Mouse (Mus musculus): ENCODE results near the gene Tifab. TPM values are rescaled to one million over a fixed set of nuclear protein-coding genes. Genes with fewer than 3 reads are reported as not detected.
A peak's percentile ranks its signal among the peaks of the same experiment; 100 is the strongest.

Tifab gene
- total RNA-seq, 4 experiments from 2014 or later = 1.6 to 7.4 (median 3.9) TPM

- no peak for DNase-seq (ENCODE audit: low spot score in 2 of 2)
Measured at GRCm38 (mm10) chr13:56139167-56139751, 39.4 kb downstream of the Tifab start.

- DNase-seq (ENCODE audit: low spot score in 2 of 2) = no peak
Measured at GRCm38 (mm10) chr13:56136200-56136599, 42.5 kb downstream of the Tifab start, which contains the start of gene H2afy. Gene H2afy (minus strand): TSS chr13:56136361.

DNA sequence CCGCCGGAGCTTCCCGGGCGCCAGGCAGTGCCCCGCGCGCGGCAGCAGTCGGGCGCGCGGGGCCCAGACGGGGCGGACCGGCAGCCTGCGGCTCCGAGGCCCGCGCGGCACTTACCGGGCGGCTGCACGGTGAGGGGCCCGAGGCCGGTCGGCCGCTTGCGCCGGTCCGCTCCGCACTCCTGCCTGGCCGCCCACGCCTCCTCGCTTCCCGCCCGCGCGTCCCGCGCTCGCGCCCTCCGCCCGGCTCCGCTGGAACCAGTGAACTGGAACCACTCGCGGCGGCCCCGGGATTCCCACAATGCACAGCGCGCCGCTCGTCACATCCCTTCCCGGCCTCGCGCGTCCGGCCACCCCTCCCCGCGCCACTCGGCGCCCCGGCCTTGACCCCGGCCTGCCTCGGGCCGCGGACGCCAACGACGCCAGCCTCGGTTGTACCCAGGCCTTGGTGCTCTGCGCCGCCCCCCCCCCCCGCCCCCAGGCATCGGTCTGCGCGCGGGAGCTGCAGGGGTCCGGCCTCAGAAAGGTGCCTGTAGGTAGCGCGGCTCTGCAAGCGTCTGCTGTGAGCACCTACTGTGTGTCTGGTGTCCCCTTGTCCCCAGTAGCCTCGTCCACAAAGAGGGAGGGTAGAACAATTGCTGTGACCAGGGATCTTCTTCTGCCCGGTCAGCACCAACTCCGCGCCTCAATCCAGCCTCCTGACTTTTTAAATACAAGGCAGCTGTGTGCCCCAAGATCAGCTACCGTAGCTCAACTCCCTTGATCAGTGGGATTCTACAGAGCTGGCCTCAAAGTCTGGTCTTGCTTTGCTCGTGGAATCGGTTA is 43.2 kb downstream of the Tifab start:
- DNase-seq (ENCODE audit: low spot score in 2 of 2) = peak; percentile 67 to 80

GRCm38 (mm10) chr13:56134631-56135181 is 44.0 kb downstream of the Tifab start:
- no peak for DNase-seq (ENCODE audit: low spot score in 2 of 2)

- DNase-seq (ENCODE audit: low spot score in 2 of 2) = no peak
Measured at GRCm38 (mm10) chr13:56134031-56134430, 44.7 kb downstream of the Tifab start.

DNA sequence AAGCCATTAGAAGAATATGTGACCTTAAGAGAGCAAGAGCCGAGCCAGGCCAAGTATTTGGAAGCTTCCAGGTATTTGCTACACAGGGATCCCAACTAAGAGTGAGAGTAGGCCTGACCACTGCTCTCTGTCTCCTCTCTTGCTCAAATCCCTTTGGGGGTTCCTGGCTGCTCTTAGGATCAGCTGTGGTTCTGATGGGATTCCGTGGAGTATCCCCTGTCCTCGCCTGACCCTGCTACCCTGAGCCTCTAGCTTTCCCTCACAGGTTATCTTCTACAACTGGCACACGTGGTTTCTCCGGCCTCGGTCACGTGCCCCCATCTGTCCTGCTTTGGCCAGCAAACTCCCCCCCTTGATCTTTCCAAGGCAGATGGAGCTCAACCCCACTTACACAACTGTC is 45.7 kb downstream of the Tifab start:
- DNase-seq (ENCODE audit: low spot score in 2 of 2) = no peak

DNA sequence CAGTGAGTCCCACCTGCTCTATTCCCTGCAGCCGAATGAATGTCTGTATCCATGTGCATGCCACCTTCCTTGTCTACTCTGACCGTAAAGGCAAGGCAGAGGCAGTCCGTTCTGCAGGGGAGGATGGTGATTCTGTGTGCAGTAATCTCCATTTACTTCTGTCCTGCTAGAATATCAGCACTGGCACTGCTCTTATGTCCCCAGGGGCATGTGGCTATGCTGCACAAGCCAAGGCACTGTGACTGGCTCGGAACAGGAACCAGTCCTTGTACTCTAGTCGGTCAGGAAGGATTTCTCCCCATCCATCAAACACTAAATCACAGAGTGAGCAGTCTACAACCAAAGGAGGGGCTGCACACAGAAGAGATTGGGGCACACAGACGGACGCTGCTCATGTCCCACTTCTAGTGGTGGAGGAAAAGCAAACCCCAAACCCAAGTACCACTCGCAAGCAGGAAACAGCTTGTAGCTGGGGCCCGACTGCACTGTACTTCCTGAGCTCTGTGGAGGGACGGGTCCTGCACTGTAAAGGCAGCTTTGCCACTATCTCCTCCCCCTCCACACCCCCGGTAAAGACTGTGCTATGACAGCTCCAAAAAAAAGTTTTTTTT is 46.3 kb downstream of the Tifab start:
- no peak for DNase-seq (ENCODE audit: low spot score in 2 of 2)

DNA sequence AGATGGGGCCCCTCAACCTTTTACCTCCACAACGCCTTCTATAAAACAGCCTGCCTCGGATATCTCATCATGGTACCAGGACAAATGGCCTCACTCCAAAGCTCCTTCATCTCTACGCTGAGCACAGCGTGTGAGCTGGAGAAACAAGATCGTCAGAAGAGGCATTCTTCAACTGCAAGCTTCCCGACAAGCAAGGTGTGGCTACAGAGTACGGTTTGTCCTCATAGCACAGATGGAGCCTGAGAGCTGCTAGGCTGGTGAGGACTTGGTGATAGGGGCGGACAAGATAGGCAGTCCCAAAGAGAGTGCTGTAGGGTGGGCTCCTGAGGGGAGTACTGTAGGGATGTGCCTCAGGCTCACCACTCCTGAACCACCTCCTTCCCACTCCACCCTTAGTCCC is 48.1 kb downstream of the Tifab start:
- DNase-seq (ENCODE audit: low spot score in 2 of 2) = no peak

DNA sequence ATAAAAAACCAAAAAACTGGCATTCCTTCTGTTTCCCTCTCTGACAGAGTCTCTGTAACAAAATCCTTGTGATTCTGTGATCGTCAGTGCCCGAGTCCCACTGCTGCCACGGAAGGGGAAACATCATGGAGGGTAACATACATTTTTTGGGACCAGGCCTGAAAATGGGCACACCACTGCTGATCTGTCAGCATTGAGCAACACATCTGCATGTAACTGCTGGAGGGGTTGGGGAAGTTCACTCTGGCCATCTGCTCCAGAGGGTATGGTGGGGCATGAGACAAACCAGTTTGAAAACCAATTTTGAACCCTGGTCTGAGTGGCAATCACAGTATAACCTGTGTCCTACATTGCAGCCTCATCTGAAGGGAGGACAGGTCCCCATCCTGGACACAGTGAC is 49.1 kb downstream of the Tifab start:
- DNase-seq (ENCODE audit: low spot score in 2 of 2) = no peak

- no peak for DNase-seq (ENCODE audit: low spot score in 2 of 2)
Measured at GRCm38 (mm10) chr13:56129014-56129413, 49.7 kb downstream of the Tifab start.

DNA sequence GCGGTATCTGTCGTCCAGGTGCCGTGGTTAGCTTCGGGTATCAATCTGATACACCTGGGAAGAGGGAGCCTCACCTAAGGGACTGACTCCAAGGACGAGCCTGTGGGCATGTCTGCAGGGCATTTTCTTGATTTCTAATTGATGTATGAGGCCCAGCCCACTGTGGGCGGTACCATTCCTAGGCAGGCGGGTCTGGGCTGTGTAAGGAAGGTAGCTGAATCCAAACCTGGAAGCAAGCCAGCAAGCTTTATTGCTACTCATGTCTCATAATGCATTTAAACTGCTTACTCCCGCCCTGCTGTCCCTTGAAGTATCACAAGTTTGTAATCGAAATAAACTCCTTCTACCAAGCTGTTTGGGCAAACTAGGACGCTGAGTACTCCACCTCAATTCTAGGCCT is 53.1 kb downstream of the Tifab start:
- DNase-seq (ENCODE audit: low spot score in 2 of 2) = no peak

Other genes with a start within 250 kb of the Tifab start
- 100 to 1,000 TPM; 118 to 123 (median 120) TPM for gene H2afy, start 42.5 kb downstream of the Tifab start, total RNA-seq (2022)
- gene Neurog1, start 73.3 kb upstream of the Tifab start, total RNA-seq (2022) = under 1 TPM in 2 of 4 experiments, not detected in 2; 0.18 to 0.29 TPM
- gene Cxcl14, start 117.7 kb upstream of the Tifab start, total RNA-seq (2022) = 100 to 1,000 TPM; 120 to 148 (median 129) TPM
- not detected for gene Gm3045, start 247.7 kb upstream of the Tifab start, total RNA-seq (2022)